Mouse (Mus musculus) CD4-positive, CD25-positive, alpha-beta regulatory T cell, adult 2 months (primary cell): ENCODE results near the gene Zfp286.
"Not testable (repeated sequence)": the region's sequence is repeated elsewhere in the genome, so short reads cannot be mapped to it uniquely, and the experiment has no call there.

ENCODE experiments used
- DNase-seq: peaks from one replicate; pipeline ENCODE4 v3.0.0-alpha.2; 2012; ENCODE audit warnings: low read depth, low spot score

Gene Zfp286

DNA sequence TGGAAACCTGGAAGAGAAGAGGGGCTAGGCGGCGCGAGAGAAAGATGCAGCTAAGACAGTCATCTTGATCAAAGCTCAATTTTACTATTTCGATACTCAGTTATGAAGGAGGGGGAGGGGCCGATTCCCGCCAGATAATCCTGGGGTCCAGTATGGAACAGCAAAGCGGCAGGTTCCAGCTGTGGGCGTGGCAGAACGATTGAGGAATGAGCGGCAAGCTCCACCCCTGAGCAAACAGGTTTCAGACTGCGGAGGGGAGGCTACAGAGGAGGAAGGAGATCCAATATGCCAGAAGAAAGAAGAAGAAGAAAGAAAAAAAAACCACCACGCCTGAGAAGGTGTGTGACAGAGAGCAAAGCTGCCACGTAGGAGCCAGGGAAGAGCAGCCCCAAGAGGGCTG, 14.9 kb upstream of the Zfp286 start:
- DNase-seq = no peak

DNA sequence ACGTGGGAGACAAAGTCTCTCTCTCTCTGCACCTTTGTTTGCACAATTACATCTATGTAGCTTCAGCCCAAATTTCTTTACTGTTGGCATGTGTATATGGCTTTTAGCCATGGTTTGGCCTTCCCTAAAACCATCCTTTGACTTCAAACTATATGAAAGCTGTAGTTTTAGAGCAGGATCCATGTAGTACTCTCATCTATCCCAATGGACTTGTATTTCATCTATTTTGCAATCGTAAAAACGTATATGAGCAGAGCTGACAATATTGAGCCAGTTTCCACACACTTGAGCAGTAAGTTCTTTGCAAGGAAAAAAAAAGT, 315 bp upstream of the Zfp286 start:
- no peak for DNase-seq

- DNase-seq = no peak
Observed at GRCm38 (mm10) chr11:62776510-62776909, 12.8 kb downstream of the Zfp286 start.

GRCm38 (mm10) chr11:62760755-62761457, 28.4 kb downstream of the Zfp286 start:
- no peak for DNase-seq

DNA sequence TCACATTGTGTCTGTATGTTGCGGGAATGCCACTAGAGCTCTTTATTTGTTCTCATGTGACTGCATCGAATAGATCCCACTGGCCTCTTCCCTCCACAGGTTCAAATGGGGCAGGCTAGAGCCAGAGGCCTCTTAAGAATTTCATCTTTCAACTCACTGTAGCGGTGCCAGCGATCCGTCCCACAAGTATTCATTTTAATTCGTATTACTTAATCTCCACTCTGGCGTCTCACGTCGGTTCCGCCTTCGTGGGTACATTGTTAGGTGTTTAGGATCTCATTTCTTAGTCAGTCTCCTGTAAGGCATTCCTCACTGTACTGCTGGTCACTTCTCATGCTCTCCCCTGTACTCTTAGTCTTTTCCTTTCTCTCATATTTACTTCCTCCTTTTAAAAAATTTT, 30.8 kb downstream of the Zfp286 start:
- DNase-seq = no peak

GRCm38 (mm10) chr11:62757906-62758305, 31.4 kb downstream of the Zfp286 start:
- DNase-seq = no peak

- no peak for DNase-seq
Observed at GRCm38 (mm10) chr11:62757143-62757507, 32.1 kb downstream of the Zfp286 start.

DNA sequence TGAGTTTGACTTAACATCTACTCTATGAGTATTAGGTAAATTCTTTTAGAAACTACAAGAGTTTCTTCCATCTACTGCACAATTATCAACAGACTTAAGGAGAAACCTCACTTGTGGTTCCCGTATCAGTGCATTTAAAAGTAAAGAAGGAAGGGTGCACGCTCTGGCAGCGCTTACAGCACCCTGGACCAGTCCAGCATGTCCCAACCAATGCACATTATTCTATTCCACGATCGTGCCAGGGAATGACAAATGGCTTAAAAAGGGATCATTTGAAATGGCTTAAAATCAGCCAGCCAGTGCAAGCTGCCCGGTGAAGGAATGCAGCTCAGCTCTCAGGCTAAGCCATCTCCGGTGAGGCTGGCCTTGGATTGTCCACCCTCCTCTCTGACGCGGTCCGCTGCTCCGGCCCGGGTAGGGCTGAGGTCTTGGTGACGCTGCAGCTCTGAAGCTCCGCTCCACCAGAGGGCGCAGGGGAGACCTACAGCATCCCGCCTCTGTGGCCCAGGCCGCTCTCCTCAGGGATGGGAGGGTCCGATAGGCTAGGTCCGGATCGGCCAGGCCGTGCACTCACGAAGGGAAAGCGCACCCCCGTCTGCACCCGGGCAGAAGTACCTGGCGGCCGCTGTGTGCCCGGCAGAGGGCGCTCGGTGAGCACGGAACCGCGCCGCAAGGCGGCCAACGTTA, 32.7 kb downstream of the Zfp286 start:
- DNase-seq = peak; percentile 86

DNA sequence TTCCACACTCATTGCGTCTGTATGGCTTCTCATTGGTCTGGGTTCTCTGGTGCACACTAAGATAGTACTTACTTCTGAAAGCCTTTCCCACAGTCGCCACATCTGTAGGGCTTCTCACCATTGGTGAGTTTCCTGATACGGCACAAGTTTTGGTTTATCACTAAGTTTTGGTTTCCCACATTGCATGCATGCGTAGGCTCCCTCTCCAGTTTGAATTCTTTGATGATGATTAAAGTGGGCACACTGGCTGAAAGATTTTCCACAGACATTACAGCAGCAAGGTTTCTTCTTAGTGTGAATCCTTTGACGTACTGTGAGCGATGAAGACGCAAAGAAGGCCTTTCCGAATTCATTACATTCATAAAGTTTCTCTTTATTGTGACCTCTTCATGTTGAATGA, 36.5 kb downstream of the Zfp286 start, which contains the start of gene Gm10428:
Gm10428 (plus strand) TSS at position 321 of the 400 bp plus-strand sequence.
- no peak for DNase-seq

DNA sequence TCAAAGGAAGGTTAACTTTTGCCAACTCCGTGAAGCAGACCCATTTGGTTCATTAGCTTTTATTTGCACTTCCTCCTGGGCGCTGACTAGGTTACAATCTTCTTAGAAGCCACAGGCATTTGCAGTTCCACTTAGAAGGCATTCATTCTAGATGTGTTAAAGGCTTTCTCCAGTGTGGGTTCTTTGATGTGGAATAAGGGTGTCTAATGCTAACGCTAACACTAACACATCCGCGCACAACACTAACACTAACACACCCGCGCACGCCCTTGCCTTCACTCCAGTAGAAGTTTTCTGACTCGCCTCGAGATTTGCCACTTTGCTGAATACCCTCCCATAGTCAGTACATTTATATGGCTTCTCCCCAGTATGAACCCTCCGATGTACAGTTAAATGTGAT, 37.1 kb downstream of the Zfp286 start:
- DNase-seq = peak; percentile 25

- not testable (repeated sequence) for DNase-seq
Observed at GRCm38 (mm10) chr11:62749445-62749844, 39.8 kb downstream of the Zfp286 start.

DNA sequence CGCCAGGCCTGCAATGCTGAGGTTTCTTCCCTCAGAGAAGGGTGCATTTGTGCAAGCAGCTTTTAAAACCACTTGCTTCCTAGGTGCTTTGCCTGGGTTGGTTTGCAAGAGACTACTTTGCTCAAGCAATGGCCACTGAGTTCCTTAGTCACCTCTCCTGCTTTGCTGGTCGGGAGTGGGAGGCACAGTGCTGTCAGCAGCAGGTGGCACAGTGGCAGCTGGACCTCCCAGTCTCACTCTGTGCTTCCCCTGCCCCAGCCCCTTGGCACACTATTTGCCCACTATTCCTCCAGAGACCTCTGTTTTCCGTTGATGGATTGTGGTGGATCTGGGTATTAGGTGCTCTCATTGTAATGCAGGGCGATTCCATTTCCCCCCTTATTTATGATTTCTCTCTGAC, 41.2 kb downstream of the Zfp286 start:
- DNase-seq = no peak

- no peak for DNase-seq
Observed at GRCm38 (mm10) chr11:62747227-62747626, 42.0 kb downstream of the Zfp286 start.

- DNase-seq = peak; percentile 65
Observed at GRCm38 (mm10) chr11:62746001-62746533, 43.2 kb downstream of the Zfp286 start.

DNA sequence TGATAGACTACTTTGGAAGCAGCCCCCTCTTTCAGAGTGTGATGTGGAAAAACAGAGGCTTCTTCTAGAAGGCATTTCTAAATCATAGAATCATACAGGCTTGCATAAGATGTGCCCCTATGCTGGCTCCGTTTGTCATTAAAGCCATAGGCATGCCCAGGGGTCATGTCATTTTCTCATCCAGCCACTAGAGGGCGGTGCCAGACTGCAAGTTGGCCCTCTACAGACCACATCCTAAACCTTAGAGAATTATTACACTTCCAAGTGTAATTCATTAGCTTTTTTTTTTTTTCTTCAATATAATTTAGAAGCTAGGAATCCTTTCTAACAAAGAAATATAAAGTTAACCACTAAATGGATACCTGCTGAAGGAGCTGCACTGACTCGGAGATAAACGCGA, 45.2 kb downstream of the Zfp286 start:
- DNase-seq = peak; percentile 84

DNA sequence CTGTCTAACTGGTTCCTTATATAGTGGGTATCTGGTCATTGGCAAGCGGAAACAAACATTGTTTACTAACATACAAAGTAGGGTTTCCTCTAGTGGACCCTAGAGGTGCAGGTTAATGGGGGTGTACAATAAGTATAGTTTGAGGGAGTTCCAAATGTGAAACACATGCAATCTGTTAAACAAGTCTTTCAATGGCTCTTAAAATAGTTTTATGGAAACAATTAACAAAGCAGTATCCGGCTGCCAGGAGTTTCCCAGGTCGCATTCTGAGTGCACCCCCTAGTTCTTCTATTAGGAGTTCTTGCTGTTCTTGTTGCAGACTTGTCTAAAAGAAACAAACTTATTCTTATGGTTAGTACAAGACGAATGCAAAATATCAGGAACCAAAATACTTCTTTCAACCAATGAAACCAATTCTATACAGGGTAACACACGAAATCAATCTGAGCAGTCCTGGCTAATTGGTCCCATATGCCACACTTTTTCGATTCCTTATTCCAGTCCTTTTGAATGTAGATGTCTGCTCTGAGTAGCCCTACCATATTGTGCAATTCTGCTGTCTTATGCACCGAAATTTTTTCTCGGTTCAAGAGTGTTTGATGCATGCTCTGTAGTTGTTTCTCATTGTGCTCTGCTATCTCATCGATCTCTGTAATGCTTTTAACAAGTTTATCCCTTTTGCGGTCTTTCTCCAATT, 46.9 kb downstream of the Zfp286 start:
- DNase-seq = no peak

- DNase-seq = peak; percentile 12
Observed at GRCm38 (mm10) chr11:62741186-62741585, 48.1 kb downstream of the Zfp286 start.

DNA sequence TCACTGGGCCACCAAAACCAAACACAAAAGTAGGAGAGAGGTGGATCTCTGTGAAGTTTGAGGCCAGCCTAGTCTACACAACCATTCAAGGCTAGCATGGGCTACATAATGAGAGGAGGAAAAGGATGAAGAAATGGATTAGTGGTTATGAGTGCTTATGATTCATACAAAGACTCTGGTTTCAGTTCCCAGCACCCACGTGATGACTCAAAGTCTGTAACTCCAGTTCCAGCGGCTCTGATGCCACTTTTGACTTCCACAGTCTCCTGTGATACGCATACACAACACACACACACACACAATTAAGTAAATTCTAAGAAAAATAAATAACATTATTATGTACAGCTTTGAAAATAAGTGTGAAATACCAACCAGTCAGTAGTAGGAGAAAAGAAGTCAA, 56.6 kb downstream of the Zfp286 start:
- no peak for DNase-seq

DNA sequence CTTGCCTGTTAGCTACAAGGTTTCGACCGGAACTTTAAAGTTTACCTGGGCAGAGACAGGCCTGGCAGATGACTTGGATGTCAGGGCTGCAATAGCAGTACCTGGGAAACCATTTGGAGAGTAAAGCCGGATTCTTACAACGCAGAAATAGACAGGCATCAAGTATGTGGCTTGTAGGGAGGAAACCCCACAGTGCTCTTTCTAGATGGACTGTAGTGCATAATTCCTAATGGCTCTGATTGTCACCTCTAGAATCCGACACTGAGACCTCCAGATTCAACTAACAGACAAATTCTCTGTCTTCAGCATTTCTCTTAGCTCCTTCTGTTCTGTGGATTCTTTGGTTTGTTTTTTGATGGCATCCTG, 57.3 kb downstream of the Zfp286 start:
- no peak for DNase-seq

GRCm38 (mm10) chr11:62731311-62732021, 57.8 kb downstream of the Zfp286 start, which contains the start of gene Zfp287:
Gene Zfp287, minus strand, starts transcription at chr11:62731905.
- peak; percentile 93 for DNase-seq

- no peak for DNase-seq
Observed at GRCm38 (mm10) chr11:62728276-62728675, 61.0 kb downstream of the Zfp286 start.

DNA sequence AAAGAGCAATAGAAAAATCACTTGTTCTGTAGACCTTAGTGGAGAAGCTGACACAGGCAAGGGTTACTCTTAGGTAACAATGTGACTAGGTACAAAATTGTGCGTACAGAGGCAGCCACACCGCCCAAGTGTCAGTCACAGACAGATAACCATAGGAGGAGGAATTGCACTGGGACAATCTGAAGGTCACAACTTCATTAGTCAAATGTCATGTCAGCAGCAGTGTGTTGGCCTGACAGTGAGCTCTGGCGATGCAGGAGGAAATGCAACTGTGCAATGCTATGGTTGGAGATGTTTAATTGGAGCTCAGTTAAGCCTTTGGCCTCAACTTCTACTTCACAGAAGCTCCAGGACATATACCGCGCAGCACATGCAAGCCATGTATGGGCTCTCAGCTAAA, 78.6 kb downstream of the Zfp286 start:
- no peak for DNase-seq
